Mouse (Mus musculus): ENCODE results near the gene Hist2h2ab.
A peak's percentile ranks its signal among the peaks of the same experiment; 100 is the strongest.
"Not testable (repeated sequence)": the region's sequence is repeated elsewhere in the genome, so short reads cannot be mapped to it uniquely, and the experiment has no call there.

The Hist2h2ab gene

DNA sequence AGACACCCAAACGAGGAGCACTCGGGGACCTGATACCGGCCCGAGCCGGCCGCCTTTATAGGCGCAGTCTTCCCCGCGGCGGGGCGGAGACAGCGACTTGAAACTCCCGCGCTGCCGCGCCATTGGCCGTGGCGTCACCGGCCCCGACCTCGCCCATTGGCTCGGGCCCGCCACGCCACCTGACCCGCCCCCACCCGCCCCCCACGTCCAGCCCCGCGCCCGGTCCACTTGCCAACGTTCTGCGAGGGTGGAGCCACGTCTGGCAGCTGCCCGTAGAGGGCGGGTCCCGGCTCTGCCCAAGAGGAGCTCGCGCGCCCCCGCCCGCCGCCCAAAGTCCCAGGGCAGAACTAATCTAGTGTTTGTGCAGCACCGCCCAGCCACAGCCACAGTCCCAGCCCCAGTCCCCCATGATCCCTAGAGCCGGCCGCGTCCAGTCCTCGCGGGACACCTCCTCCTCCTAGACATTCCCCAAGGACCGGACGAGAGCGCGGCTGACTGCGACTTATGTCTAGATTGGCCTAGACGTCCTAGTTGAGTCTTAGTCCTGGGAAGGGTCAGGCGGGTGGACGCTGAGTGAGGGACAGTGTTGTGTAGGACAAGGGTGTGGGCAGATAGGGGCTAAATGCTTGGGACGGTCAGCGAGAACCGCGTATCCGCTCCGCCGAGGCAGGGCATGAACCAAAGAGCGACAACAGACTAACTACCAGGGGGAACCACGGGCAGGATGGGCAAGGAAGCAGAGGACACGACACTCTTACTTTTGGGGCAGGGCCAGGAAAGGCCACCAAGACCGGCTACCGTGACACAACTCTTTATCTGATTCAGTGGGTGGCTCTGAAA, 19.5 kb downstream of the Hist2h2ab start, which contains the start of gene Hist2h3c2:
Gene Hist2h3c2, minus strand, starts transcription at position 174 of the 840 bp plus-strand sequence.
- DNase-seq: peak; percentile 18

DNA sequence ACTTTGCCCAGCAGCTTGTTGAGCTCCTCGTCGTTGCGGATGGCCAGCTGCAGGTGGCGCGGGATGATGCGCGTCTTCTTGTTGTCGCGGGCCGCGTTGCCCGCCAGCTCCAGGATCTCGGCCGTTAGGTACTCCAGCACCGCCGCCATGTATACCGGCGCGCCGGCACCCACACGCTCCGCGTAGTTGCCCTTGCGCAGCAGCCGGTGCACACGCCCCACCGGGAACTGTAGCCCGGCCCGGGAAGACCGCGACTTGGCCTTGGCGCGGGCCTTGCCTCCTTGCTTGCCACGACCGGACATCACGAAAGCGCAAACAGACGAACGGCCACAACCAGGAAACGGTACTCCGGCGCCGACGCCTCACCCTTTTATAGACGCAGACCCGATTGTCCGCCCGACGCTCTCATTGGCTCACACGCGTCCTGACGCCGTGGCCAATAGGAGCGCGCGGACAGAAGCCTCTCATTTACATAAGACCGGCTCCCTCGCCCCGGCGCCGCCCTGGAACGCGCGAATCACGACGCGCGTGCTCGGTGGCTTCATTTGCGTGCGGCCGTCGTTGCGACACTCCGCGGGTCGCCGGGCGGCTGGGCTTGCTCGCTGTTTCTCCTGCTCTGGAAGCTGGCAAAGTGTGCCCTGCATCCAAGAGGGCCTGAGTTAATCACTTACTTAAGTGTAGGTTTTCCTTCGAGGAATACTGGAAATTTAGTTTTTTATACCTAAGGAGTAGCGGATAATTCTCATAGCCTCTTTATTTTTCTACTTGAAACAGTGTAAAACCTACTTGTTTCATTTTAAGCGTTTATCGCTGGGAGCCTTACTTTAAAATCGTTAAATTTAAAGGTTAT, 20.5 kb downstream of the Hist2h2ab start, which contains the start of gene Hist2h2aa2:
Gene Hist2h2aa2, minus strand, starts transcription at position 328 of the 850 bp plus-strand sequence.
- peak; percentile 87 for DNase-seq

- DNase-seq: no peak
Observed at GRCm38 (mm10) chr3:96240799-96241197, 21.1 kb downstream of the Hist2h2ab start.

DNA sequence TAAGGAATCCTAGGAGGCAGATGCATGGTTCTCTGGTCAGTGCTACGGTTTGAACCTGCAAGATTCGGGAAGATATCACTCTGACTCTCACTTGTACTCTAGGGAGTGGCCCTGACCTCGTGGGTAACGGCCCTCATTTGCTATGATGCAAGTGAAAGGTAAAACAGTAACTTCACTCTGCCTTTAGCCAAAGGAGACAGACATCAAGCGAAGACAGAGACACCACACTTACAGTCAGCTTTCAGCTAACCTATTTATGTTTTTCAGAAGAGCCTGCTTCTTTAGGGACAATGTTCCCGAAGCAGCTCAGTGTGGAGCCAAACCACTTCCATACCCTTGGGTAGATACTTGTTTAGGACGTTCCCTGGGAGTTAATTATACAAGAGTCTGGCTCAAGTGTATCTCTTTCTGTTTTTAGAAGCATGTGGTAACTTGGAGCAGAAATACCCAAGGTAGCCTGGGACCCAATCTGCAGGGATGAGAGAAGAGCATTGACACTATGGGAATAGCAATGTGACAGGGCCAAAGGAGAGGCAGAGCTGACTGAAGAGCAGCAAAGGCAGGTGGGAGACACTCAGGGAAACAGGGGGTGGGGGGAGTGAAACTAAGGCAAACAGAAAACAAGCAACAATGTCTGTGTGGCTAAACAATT, 24.4 kb downstream of the Hist2h2ab start:
- no peak for DNase-seq

DNA sequence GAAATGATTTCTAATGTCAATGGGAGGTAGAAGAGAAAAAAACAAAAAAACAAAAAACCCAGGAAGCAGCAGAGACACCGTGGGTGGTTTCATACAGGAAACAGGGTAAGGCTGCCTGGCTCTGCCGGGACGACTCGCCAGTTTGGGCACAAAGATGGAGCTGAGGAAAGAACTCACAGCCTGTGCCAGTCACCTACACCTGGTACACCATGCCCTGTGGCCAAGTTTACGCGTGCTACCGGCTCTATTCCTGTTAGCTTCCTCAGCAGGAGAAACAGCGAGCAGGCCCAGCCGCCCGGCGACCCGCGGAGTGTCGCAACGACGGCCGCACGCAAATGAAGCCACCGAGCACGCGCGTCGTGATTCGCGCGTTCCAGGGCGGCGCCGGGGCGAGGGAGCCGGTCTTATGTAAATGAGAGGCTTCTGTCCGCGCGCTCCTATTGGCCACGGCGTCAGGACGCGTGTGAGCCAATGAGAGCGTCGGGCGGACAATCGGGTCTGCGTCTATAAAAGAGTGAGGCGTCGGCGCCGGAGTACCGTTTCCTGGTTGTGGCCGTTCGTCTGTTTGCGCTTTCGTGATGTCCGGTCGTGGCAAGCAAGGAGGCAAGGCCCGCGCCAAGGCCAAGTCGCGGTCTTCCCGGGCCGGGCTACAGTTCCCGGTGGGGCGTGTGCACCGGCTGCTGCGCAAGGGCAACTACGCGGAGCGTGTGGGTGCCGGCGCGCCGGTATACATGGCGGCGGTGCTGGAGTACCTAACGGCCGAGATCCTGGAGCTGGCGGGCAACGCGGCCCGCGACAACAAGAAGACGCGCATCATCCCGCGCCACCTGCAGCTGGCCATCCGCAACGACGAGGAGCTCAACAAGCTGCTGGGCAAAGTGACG, 25.6 kb downstream of the Hist2h2ab start, which contains the start of gene Hist2h2aa1:
Gene Hist2h2aa1, plus strand, starts transcription at position 495 of the 884 bp plus-strand sequence.
- DNase-seq: peak; percentile 78

DNA sequence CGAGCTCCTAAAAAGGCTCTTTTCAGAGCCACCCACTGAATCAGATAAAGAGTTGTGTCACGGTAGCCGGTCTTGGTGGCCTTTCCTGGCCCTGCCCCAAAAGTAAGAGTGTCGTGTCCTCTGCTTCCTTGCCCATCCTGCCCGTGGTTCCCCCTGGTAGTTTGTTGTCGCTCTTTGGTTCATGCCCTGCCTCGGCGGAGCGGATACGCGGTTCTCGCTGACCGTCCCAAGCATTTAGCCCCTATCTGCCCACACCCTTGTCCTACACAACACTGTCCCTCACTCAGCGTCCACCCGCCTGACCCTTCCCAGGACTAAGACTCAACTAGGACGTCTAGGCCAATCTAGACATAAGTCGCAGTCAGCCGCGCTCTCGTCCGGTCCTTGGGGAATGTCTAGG, 26.4 kb downstream of the Hist2h2ab start:
- not testable (repeated sequence) for DNase-seq

GRCm38 (mm10) chr3:96246427-96246856, 26.8 kb downstream of the Hist2h2ab start, which contains the start of gene Hist2h3c1:
Hist2h3c1 (plus strand) TSS chr3:96246685.
- not testable (repeated sequence) for DNase-seq

DNA sequence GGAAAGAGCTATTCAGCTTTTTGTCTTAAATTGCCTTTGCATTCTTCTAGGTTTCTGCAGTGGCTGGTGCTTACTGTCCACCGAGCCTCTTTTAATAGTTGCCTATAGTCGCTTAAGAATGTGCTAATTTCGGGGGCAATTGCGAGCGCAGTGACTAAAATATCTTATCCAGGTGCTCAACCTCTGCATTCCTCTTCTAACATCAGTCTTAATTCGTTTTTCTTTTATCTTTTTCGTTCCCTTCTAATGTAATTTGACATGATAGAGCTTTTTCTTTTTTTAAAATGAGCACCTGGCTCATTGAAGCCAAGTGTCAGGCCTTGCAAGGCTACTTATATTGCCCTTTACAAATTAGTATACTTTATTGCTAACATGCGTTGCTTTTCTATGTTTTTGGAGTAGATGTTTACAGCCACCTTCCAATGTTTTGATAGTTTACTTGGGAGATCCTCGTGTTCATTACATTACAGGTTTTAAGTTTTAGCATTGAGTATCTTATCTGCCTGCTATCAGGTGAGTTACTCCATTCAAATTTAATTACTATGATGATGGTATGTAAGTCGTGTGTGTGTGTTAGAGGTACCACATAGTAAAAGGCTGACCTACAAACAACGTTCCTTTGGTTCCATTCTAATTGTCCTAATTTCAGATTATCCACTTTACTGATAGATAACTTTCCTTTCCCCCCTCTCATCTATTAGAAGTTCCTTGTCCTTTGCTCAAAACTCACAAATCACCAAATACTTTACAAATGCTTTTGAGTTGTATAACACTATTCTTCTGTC, 27.9 kb downstream of the Hist2h2ab start:
- no peak for DNase-seq

DNA sequence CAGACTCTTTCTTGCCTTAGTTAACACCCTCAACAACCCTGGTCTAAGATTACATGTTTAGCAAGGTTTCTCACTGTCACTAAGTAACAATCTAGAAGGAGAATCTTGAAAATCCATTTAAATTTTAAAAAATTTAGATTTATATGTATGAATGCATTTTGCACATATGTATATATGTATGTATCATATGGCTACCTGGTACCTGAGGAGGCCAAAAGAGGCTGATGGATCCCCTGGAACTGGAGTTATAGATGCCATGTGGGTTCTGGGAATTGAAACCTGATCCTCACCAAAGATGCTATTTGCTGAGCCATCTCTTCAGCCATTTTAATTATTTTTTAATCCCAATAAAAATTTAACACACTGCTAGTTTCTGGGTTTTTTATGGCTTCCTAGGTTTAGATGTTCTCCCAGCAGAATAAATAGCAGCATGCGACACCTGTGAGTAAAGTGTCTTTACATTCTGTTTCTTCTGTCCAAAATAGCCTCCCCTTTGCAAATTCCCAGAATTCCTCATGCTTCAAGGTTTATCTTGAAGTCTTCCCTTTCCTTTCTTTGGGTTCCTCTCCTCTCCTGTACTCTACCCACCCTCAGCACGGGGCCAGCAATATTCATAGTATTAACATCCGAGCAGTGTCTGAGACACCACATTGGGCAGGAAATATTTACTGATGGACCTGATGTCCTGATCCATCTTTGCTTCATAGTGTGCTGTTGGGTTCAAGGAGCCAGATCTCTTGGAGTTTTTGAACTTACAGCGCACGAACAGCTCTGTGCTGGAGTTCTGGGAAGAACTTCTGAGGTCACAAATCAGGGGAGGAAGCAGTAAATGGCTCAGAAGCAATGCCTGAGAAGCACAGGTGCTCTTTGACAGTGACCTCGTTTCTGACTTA, 28.7 kb downstream of the Hist2h2ab start:
- DNase-seq: no peak

GRCm38 (mm10) chr3:96249034-96249345, 29.3 kb downstream of the Hist2h2ab start:
- no peak for DNase-seq

DNA sequence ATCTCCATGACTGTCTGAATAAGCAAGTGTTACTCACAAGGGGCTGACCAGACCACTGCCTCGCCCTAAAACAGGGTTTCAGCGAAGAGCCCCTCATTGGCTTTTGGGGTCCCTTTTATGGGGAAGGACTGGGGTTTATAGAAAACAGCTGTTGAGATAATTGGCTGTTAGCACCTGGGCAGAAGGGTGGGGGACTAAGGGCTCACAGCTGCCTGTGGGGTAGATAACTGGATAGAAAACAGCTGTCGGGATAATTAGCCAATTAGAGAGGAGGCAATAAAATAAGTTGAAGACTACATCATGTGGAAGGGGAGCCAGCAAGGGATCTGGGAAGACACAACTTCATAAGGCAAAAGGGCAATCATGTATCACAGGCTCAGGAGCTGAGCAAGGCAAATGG, 31.2 kb downstream of the Hist2h2ab start:
- DNase-seq: no peak

- DNase-seq: no peak
Observed at GRCm38 (mm10) chr3:96251787-96252186, 32.1 kb downstream of the Hist2h2ab start.

GRCm38 (mm10) chr3:96254683-96255355, 35.2 kb downstream of the Hist2h2ab start:
- DNase-seq: no peak

DNA sequence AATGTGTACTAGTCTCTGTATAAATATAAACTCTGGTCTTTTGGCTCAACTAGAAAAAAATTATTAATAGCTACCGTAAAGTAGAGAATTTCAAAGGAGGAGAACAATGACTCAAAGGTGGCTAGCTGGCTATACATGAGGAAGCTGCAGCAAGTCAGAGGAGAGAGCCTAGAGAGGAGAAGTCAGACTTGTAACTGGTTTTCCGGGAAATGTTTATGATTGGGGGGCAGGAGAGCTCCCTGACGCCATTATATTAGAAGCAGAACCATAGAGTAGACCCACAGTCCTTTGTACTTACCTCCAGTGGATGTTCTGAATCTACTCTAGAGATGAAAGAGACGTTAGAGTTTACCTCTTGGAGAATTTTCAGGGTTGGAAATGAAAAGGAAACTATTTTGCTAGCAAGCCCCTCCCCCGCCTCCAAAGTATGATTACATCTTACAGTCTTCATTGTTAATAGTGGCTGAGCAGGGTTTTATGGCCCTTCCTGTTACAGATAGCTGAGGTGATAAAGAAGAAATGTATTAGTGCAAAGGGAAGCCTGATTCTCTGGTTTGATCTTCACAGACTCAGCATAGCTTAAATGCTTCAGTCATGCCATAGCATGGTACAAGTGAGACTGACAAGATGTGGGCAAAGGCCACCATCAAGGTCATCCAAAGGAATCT, 36.4 kb downstream of the Hist2h2ab start:
- no peak for DNase-seq

DNA sequence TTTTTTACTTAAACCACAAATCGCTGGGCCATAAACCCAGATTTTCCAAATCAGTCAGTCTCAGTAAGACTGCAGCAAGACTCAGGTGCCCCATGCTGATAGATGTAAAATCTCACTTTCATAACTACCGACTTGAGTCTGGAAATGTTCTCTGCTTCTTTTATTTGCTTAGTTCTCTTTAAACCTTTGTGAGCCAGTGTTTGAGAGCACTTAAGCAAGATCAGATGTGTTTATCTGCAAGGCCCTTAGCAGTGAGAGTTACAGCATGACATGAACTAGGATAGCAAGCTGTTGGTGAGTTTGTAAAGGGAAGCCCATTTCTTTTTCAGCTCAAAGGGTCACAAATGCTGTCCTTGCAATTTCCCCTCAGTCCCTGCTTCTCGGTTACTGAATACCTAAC, 37.5 kb downstream of the Hist2h2ab start:
- no peak for DNase-seq

DNA sequence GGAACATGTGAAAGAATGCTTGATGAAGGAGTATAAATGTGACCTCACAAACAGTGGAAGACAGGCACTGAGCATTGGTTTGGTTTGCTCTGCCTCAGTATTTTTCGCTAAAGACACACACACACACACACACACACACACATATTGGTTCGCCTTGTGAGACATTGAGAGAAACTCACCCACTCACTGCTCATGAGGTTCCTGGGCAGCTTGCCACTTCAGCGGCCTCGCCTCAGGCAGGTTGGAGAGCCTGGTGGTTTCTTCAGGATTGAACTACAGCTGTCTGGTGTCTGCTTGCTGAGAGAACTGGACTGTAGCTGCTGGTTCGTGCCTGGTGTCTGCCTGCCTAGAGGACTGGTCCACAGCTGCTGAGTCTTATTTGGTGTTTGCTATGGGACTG, 40.6 kb downstream of the Hist2h2ab start:
- no peak for DNase-seq

DNA sequence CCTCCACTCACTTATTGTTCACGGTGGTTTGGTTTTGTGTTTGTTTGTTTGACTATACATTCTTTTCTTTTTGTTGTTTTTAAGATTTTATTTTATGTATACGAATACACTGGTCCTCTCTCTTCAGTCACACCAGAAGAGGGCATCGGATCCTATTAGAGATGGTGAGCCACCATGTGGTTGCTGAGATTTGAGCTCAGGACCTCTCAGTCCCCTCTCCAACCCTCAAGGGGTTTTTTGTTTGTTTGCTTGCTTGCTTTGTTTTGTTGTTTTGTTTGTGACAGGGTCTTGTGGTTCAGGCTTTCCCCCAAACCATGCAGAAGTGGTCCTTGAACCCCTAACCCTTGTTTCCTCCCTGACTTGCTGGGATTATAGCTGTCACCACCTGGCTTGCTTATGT, 42.0 kb downstream of the Hist2h2ab start:
- DNase-seq: no peak

GRCm38 (mm10) chr3:96262216-96262875, 42.7 kb downstream of the Hist2h2ab start:
- peak; percentile 58 for DNase-seq
